Mouse (Mus musculus) embryonic facial prominence, embryonic 14.5 days (tissue): ENCODE measurements around the gene Tmem45a. TPM values are rescaled to one million over a fixed set of nuclear protein-coding genes. Genes with fewer than 3 reads are reported as not detected.
"Not testable (repeated sequence)": the region's sequence is repeated elsewhere in the genome, so short reads cannot be mapped to it uniquely, and the experiment has no call there.

ENCODE experiments used
- ATAC-seq: fragments of 200-750 bp; cut with Nextera tagmentation; 2 replicates; pipeline ENCODE4 v1.8.0; 2017; ENCODE audit warnings: low read depth, moderate number of reproducible peaks, moderate TSS enrichment
- DNase-seq: peaks from one replicate; pipeline ENCODE4 v3.0.0-alpha.2; 2015; ENCODE audit warnings: low spot score
- H3K27ac ChIP-seq: fragments of 300-500 bp; sonication (generic); replicated peaks from 2 replicates; pipeline ENCODE4 v1.5.1; 2014; ENCODE audit warnings: low read depth, mild to moderate bottlenecking, low read length, moderate library complexity
- H3K27me3 ChIP-seq: fragments of 300-500 bp; sonication (generic); replicated peaks from 2 replicates; pipeline ENCODE4 v1.6.1; 2014; ENCODE audit warnings: low read length; ENCODE audit not compliant: control insufficient read depth, insufficient read depth
- H3K36me3 ChIP-seq: fragments of 300-500 bp; sonication (generic); 2 replicates; pipeline ENCODE4 v1.6.1; 2014; ENCODE audit warnings: low read length, mixed read lengths; ENCODE audit not compliant: control insufficient read depth, insufficient read depth
- H3K4me1 ChIP-seq: fragments of 300-500 bp; sonication (generic); 2 replicates; pipeline ENCODE4 v1.6.1; 2014; ENCODE audit warnings: antibody characterized with exemption, low read length; ENCODE audit not compliant: control insufficient read depth, insufficient read depth
- H3K4me2 ChIP-seq: fragments of 300-500 bp; sonication (generic); 2 replicates; pipeline ENCODE4 v1.6.1; 2014; ENCODE audit warnings: low read depth, mild to moderate bottlenecking, low read length, moderate library complexity, mixed read lengths
- H3K4me3 ChIP-seq: fragments of 300-500 bp; sonication (generic); 2 replicates; pipeline ENCODE4 v1.5.1; 2014; ENCODE audit warnings: low read depth, mild to moderate bottlenecking, low read length
- H3K9ac ChIP-seq: fragments of 300-500 bp; sonication (generic); 2 replicates; pipeline ENCODE4 v1.6.1; 2014; ENCODE audit warnings: low read depth, mild to moderate bottlenecking, low read length, moderate library complexity, mixed read lengths
- H3K9me3 ChIP-seq: fragments of 300-500 bp; sonication (generic); 2 replicates; pipeline ENCODE4 v1.6.1; 2016; ENCODE audit warnings: low read length; ENCODE audit not compliant: control insufficient read depth
- WGBS: fragments of 180-500 bp; shearing (Covaris S2); extraction: QIAGEN DNeasy Blood & Tissue Kit; methylation state at CpG from one replicate; pipeline ENCODE4 v1.1.7; 2014; 5-methylcytosine and 5-hydroxymethylcytosine counted together
- polyA plus RNA-seq: library from polyadenylated mRNA; unstranded; fragments of >200 nt; fragmentation: Nextera tagmentation; extraction: Ambion mirVana; gene quantifications from 2 replicates; pipeline ENCODE4 v1.2.1, GENCODE M21; 2014

Tmem45a gene
- polyA plus RNA-seq, result 71.5 and 84.1 TPM in 2 replicates

DNA sequence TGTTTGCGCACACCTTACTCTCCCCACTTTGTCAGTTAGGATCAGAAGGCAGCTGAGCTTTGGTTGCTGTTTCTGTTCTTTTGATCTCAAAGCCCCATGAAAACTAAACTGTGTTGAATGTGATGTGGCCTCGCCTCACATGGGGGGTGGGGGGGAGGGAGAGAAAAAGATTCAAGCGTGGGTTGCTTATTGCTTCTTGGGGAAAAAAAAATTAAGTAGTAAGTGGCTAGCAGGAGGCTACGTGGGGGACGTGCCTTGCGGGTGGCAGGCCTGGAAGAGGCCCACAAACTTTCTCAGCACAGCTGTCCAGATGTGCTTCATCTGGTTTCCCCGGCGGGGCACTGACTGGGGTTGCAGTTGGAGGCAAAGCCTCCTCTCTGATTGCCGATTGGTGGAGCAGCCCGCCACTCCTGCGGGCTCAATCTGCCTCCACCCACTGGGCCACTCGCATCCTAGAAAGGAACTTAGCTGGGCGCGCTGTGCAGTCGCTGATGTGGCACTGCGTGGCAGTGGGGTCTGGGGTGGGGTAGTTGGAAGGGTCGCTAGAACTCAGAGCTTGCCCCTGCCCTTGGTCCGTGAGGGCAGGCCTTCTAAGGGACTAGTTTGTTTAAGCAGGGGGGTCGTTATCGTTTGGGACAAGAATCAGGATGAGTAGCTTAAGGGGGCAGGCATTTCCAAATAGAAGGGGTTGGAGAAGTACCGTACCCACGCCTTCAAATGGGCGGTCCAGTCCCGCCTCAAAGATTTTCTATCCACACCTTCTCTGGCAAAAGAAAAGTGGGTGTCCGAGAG, at the start of gene Tmem45a:
TSS of gene Tmem45a (minus strand) at position 343 of the 792 bp plus-strand sequence.
- peak; percentile 100 for ATAC-seq
- peak within 1 kb of the TSS; percentile 50 for H3K4me3 ChIP-seq
- no peaks in the 10 kb centered on the region; the same call in 1 of the 2 replicates for H3K4me1 ChIP-seq
- H3K27ac ChIP-seq, result peak within 1 kb of the TSS; percentile 80
- peak within 1 kb of the TSS; percentile 63 for H3K4me2 ChIP-seq
- no peaks in the 10 kb centered on the region for H3K9me3 ChIP-seq
- 4% methylated on average over 23 of the region's 25 CpGs for WGBS
- no peaks in the 10 kb centered on the region for H3K36me3 ChIP-seq
- peak within 1 kb of the TSS; percentile 62 for H3K9ac ChIP-seq
- DNase-seq, result peak; percentile 97
- H3K27me3 ChIP-seq, result no peaks in the 10 kb centered on the region

DNA sequence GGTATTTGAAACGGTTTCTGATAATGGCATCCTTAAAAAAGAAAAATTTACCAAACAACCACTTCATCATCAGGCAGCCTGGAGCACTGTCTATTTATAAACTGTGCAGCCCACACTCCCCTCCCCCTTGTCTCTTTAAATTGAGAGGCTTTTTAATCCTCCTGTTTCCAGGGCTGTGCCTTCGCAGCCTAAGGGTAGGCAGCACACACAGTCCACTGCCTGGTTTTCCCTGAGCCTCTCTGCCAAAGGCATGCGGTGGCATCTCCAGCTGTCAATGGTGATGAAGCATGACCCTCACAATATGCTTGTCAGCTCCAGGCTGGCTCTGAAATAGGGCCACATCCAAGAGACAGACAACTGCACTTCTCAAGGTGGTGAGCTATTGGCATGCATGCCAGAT, 42.1 kb upstream of the Tmem45a start, which contains the start of gene Lnp1:
TSS of gene Lnp1 (minus strand) at position 39 of the 400 bp plus-strand sequence.
- WGBS, result 35% methylated on average over 3 of the region's 3 CpGs
- H3K27me3 ChIP-seq, result no peaks in the 10 kb centered on the region
- H3K9me3 ChIP-seq, result no peaks in the 10 kb centered on the region
- no peak within 1 kb of the TSS for H3K9ac ChIP-seq
- peak; percentile 74 for ATAC-seq
- no peaks in the 10 kb centered on the region for H3K4me1 ChIP-seq
- DNase-seq, result peak; percentile 31
- no peak within 1 kb of the TSS for H3K4me2 ChIP-seq
- H3K36me3 ChIP-seq, result no peaks in the 10 kb centered on the region
- H3K27ac ChIP-seq, result no peak within 1 kb of the TSS
- H3K4me3 ChIP-seq, result no peak within 1 kb of the TSS

DNA sequence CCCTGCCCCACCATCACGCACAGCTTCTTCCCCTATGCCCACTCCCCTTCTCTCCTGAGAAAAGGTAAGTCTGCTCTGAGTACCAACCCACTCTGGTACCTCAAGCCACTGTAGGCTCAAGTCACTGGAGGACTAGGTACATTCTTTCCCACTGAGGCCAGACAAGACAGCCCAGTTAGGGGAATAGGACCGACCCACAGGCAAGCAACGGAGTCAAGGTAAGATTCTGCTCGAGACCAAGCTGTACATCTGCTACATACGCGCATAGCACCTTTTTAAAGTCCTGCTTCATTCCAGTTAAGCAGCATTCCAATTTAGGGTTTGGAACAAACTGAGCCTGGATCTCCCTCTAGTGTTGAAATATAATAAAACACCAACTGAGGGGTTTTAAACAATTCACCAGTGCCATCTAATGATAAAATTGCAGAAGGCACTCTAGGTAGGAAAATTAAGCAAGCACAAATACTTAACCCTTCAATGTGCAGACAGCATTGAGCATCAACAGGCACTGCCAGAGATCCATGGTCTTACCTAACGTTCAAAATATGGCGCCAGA, 34.2 kb upstream of the Tmem45a start:
- ATAC-seq (peak; percentile 77), DNase-seq (peak; percentile 82)
- Histone ChIP-seq H3K4me3 (no peak overlapping the region), H3K9me3 (no peaks in the 10 kb centered on the region), H3K36me3 (no peaks in the 10 kb centered on the region), H3K9ac (no peak overlapping the region), H3K4me2 (no peak overlapping the region), H3K4me1 (no peaks in the 10 kb centered on the region), H3K27ac (no peak overlapping the region), H3K27me3 (no peaks in the 10 kb centered on the region)
- whole genome bisulfite sequencing, result 21% methylated on average over 8 of the region's 8 CpGs

DNA sequence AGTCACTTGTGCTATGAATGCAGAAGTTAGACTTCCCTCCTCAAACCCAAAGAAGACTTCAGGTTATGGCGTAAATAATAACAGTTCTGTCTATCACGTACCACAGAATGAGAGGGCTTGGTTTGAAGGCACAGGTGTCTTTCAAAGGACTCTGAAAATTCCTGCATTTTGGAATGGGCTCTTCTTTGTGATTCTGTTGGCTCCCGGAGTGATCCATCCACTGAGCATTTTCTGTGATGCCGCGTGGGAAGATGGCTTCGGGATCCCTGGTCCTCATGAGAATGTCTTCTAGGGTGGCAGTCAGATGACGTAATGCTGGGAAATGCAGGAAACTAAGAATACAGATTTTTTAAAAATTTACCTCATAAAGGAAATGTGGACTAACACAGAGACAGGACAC, 31.3 kb upstream of the Tmem45a start:
- Histone ChIP-seq H3K36me3 (no peaks in the 10 kb centered on the region), H3K27me3 (no peaks in the 10 kb centered on the region), H3K9me3 (no peaks in the 10 kb centered on the region), H3K4me1 (no peaks in the 10 kb centered on the region), H3K9ac (no peak overlapping the region), H3K27ac (no peak overlapping the region), H3K4me2 (no peak overlapping the region), H3K4me3 (no peak overlapping the region)
- DNase-seq (no peak), ATAC-seq (no peak)
- 85% methylated on average over 7 of the region's 7 CpGs for WGBS

DNA sequence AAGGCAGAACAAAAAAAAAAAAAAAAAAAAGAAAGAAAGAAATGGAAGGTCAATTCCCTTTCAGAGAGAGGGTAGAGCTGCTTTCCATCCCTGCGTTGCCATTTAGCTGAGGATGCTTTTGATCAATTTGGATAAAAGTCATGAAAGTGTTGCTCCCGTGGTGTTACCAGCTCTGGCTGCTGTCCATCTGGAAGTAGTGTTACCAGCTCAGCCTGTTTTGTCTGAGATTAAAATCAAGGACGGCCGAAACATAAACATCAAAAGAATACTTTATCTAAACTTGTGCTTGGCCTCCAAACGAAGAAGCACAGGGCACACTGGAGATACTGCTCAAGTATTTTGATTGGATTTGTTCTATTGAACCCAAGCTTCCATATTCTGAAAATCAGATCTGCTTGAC, 23.0 kb upstream of the Tmem45a start:
- H3K4me3 ChIP-seq, result no peak overlapping the region
- no peak overlapping the region for H3K27ac ChIP-seq
- no peaks in the 10 kb centered on the region for H3K4me1 ChIP-seq
- no peak overlapping the region for H3K9ac ChIP-seq
- no peaks in the 10 kb centered on the region for H3K27me3 ChIP-seq
- no peaks in the 10 kb centered on the region for H3K9me3 ChIP-seq
- no peak for DNase-seq
- H3K36me3 ChIP-seq, result no peaks in the 10 kb centered on the region
- WGBS, result 57% methylated on average over 5 of the region's 5 CpGs
- ATAC-seq, result no peak
- H3K4me2 ChIP-seq, result no peak overlapping the region

DNA sequence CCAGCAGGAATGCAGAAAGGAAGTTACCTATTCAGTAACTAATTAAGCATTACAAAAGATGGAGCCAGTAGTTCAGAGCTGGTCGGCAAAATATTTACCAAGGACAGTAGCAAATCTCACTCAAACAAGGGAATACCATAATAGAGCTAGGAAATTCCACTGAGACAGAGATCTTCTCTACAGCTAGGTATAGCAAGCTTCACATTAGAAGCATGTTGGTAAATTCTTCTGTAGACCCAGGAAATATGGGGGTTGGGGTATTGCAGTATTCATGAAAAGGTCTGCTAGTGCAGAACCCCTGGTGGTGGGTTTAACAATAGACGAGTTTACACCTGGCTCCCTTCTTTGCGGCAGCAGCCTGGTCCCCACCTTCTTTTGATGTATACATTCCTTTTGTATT, 16.2 kb upstream of the Tmem45a start:
- not testable (repeated sequence) for DNase-seq, H3K9me3 ChIP-seq, H3K27me3 ChIP-seq, H3K36me3 ChIP-seq, H3K4me2 ChIP-seq, H3K4me1 ChIP-seq, H3K27ac ChIP-seq, H3K9ac ChIP-seq, H3K4me3 ChIP-seq, ATAC-seq
- 65% methylated on average over 3 of the region's 3 CpGs for WGBS

DNA sequence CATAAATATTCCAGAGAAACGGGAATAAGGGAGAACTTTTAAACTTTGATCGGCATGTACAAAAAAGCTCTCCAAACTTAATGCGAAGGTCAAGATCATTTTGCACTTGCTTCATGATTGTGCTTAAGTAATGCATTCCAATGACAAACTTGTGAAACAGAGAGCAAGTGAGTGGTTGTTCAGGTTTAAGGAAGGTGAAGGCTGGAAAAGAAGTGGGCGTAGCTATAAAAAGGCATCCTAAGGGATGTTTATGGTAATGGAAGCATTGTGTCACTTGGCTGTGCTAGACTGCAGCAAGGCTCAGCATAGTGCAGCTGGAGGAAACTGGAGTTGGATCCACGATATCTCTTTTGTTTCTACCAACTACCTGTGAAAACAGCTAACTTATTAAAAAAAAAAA, 5.6 kb upstream of the Tmem45a start:
- no peaks in the 10 kb centered on the region for H3K9me3 ChIP-seq

DNA sequence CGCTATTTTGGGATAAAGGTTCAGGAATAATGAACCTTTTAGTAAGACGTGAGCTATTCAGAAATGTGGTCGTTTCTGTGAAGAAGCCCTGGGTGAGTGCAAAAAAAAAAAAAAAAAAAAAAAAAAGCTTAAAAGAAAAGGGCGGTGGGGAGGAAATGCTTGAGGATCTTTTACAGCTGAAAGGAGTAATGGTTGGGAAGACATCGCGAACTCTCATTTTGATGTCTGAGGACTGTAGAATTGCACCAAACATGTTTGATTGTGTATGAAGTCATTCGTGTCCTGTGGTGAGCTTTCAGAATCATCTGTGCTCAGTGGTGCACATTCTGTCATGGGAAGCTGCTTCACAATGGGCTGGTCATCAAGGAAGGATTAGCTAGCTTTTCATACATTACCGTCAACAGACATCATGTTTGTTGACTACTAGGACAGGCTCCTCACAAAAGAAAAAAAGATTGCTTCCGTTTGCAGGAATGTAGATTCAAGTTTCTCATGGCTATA, 700 bp upstream of the Tmem45a start:
- no peak for DNase-seq
- peak overlapping the region; percentile 63 for H3K4me2 ChIP-seq
- no peaks in the 10 kb centered on the region for H3K9me3 ChIP-seq
- H3K27me3 ChIP-seq, result no peaks in the 10 kb centered on the region
- peak overlapping the region; percentile 62 for H3K9ac ChIP-seq
- 24% methylated on average over 9 of the region's 9 CpGs for WGBS
- H3K4me1 ChIP-seq, result no peaks in the 10 kb centered on the region; the same call in 1 of the 2 replicates
- no peak overlapping the region; the same call in 1 of the 2 replicates for H3K27ac ChIP-seq
- H3K4me3 ChIP-seq, result peak overlapping the region; percentile 50
- H3K36me3 ChIP-seq, result no peaks in the 10 kb centered on the region
- no peak for ATAC-seq

More for the DNA sequence above, 5.6 kb upstream of the Tmem45a start:
- WGBS, result 88% methylated on average over 5 of the region's 5 CpGs
- H3K27me3 ChIP-seq, result no peaks in the 10 kb centered on the region
- H3K4me1 ChIP-seq, result no peaks in the 10 kb centered on the region
- H3K27ac ChIP-seq, result no peak overlapping the region
- no peaks in the 10 kb centered on the region for H3K36me3 ChIP-seq
- H3K4me2 ChIP-seq, result no peak overlapping the region
- DNase-seq (no peak), ATAC-seq (no peak)
- H3K4me3 ChIP-seq, result no peak overlapping the region
- H3K9ac ChIP-seq, result no peak overlapping the region
